Mouse (Mus musculus): Measurements from ENCODE around the gene Cfap36. TPM values are rescaled to one million over a fixed set of nuclear protein-coding genes. Genes with fewer than 3 reads are reported as not detected.

Cfap36 gene
- polyA plus RNA-seq, 1 experiment from 2014 or later: 49.3 TPM

GRCm38 (mm10) chr11:29237364-29237763, 9.8 kb downstream of the Cfap36 start:
- Histone ChIP-seq H3K4me3 (ENCODE audit: low read depth, low read length) (no peak overlapping the region), H3K4me1 (ENCODE audit: insufficient read depth, low read depth, low read length) (no peaks in the 10 kb centered on the region), H3K27ac (ENCODE audit: low read length) (no peak overlapping the region), H3K9me3 (ENCODE audit: low read length) (no peaks in the 10 kb centered on the region), H3K4me2 (replicated peaks; ENCODE audit: low read depth, low read length) (no peak overlapping the region), H3K27me3 (replicated peaks; ENCODE audit: insufficient read depth, low read length) (no peaks in the 10 kb centered on the region), H3K36me3 (ENCODE audit: insufficient read depth, low read length) (no peaks in the 10 kb centered on the region), H3K9ac (replicated peaks; ENCODE audit: low read depth) (no peak overlapping the region)
- no peak for ATAC-seq
- DNase-seq (ENCODE audit: low spot score): no peak
- TF ChIP-seq EP300 (IDR thresholded peaks at IDR 0.05) (no peak), CTCF (IDR thresholded peaks at IDR 0.05) (no peak)

DNA sequence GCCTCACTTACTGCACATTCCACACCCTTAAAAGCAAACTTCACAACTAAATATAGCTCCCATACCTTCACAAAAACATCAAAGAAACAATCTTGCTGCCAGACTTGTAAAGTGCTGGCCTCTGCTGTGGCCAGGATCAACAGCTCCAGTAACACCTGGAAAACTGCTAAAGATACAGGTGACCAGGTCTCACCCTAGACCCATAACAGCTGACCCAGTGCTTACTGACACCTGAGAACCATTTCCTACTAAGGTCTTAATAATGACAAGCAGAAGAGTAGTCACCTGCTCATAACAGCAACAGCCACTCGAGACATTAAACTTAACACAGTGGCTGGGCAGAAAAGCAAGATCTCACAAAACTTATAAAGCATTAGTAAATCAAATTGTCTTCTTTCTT, 13.6 kb downstream of the Cfap36 start:
- Histone ChIP-seq H3K9ac (replicated peaks; ENCODE audit: low read depth) (no peak overlapping the region), H3K9me3 (ENCODE audit: low read length) (no peaks in the 10 kb centered on the region), H3K4me3 (ENCODE audit: low read depth, low read length) (no peak overlapping the region), H3K27ac (ENCODE audit: low read length) (no peak overlapping the region), H3K27me3 (replicated peaks; ENCODE audit: insufficient read depth, low read length) (no peaks in the 10 kb centered on the region), H3K36me3 (ENCODE audit: insufficient read depth, low read length) (peaks cover 7% of the 10 kb centered on the region; the same call in 1 of the 2 replicates), H3K4me1 (ENCODE audit: insufficient read depth, low read depth, low read length) (no peaks in the 10 kb centered on the region), H3K4me2 (replicated peaks; ENCODE audit: low read depth, low read length) (no peak overlapping the region)
- TF ChIP-seq CTCF (IDR thresholded peaks at IDR 0.05) (no peak), EP300 (IDR thresholded peaks at IDR 0.05) (no peak)
- ATAC-seq (no peak), DNase-seq (ENCODE audit: low spot score) (no peak)
- 76% methylated on average over 1 of the region's 1 CpGs for WGBS

DNA sequence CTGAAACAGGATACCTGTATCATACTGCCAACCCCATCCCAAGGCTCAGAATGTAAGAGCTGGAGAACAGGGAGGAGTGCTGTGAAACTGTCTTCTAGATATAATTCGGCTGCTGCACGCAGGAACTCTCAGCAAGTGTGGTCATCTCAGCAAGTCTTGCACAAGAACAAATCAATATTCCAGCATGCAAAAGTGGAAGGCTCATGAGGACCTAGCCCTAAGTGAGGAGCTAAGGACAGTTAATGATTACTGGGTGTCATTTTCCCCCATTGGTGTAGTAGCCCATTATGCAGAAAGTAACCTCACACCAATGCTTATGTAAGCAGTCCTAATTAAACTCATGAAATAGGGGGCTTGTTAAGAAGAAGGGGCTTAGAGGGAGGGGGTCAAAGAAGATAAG, 18.3 kb downstream of the Cfap36 start:
- H3K27me3 ChIP-seq (replicated peaks; ENCODE audit: insufficient read depth, low read length): no peaks in the 10 kb centered on the region
- TF ChIP-seq CTCF (IDR thresholded peaks at IDR 0.05) (no peak), EP300 (IDR thresholded peaks at IDR 0.05) (no peak)
- H3K4me3 ChIP-seq (ENCODE audit: low read depth, low read length): no peak overlapping the region
- 97% methylated on average over 2 of the region's 2 CpGs for WGBS
- ATAC-seq: no peak
- H3K4me1 ChIP-seq (ENCODE audit: insufficient read depth, low read depth, low read length): no peaks in the 10 kb centered on the region
- H3K9me3 ChIP-seq (ENCODE audit: low read length): no peaks in the 10 kb centered on the region
- no peak overlapping the region for H3K9ac ChIP-seq (replicated peaks; ENCODE audit: low read depth)
- no peak overlapping the region for H3K27ac ChIP-seq (ENCODE audit: low read length)
- H3K4me2 ChIP-seq (replicated peaks; ENCODE audit: low read depth, low read length): no peak overlapping the region
- no peak for DNase-seq (ENCODE audit: low spot score)
- H3K36me3 ChIP-seq (ENCODE audit: insufficient read depth, low read length): peaks cover 13% of the 10 kb centered on the region

DNA sequence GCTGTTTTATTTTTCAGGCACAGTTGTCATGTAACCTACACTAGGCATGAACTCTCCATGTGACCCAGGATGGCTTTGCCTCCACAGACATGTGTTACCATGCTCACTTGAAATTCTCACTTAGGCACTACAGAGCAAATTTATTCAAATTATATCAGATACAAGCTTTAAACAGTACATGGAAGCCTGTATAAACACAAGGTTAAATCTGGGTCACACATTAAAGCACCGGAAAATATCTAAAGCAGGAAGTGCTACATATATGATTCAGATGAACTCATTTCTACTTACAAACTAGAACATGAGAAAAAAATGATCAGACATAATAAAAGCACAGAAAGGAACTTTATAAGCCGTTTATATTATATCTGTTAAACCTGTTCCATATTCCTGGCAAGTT, 22.5 kb downstream of the Cfap36 start:
- Histone ChIP-seq H3K4me3 (ENCODE audit: low read depth, low read length) (no peak overlapping the region), H3K4me1 (ENCODE audit: insufficient read depth, low read depth, low read length) (no peaks in the 10 kb centered on the region), H3K27ac (ENCODE audit: low read length) (no peak overlapping the region), H3K27me3 (replicated peaks; ENCODE audit: insufficient read depth, low read length) (no peaks in the 10 kb centered on the region), H3K36me3 (ENCODE audit: insufficient read depth, low read length) (peaks cover 23% of the 10 kb centered on the region), H3K9me3 (ENCODE audit: low read length) (no peaks in the 10 kb centered on the region), H3K4me2 (replicated peaks; ENCODE audit: low read depth, low read length) (no peak overlapping the region), H3K9ac (replicated peaks; ENCODE audit: low read depth) (no peak overlapping the region)
- TF ChIP-seq CTCF (IDR thresholded peaks at IDR 0.05) (no peak), EP300 (IDR thresholded peaks at IDR 0.05) (no peak)
- ATAC-seq: no peak
- 77% methylated on average over 2 of the region's 2 CpGs for WGBS
- DNase-seq (ENCODE audit: low spot score): no peak

- no peak overlapping the region for H3K4me3 ChIP-seq (ENCODE audit: low read depth, low read length)
- H3K36me3 ChIP-seq (ENCODE audit: insufficient read depth, low read length): peaks cover 22% of the 10 kb centered on the region
- H3K27me3 ChIP-seq (replicated peaks; ENCODE audit: insufficient read depth, low read length): no peaks in the 10 kb centered on the region
- no peak overlapping the region for H3K27ac ChIP-seq (ENCODE audit: low read length)
- H3K4me1 ChIP-seq (ENCODE audit: insufficient read depth, low read depth, low read length): no peaks in the 10 kb centered on the region
- no peak overlapping the region for H3K9ac ChIP-seq (replicated peaks; ENCODE audit: low read depth)
- no peak overlapping the region for H3K4me2 ChIP-seq (replicated peaks; ENCODE audit: low read depth, low read length)
- DNase-seq (ENCODE audit: low spot score) (no peak), ATAC-seq (no peak)
- H3K9me3 ChIP-seq (ENCODE audit: low read length): no peaks in the 10 kb centered on the region
- no peak for TF ChIP-seq CTCF (IDR thresholded peaks at IDR 0.05)
- no peak for TF ChIP-seq EP300 (IDR thresholded peaks at IDR 0.05)
- 70% methylated on average over 5 of the region's 5 CpGs for WGBS
Measured at GRCm38 (mm10) chr11:29222310-29222709, 24.9 kb downstream of the Cfap36 start.

DNA sequence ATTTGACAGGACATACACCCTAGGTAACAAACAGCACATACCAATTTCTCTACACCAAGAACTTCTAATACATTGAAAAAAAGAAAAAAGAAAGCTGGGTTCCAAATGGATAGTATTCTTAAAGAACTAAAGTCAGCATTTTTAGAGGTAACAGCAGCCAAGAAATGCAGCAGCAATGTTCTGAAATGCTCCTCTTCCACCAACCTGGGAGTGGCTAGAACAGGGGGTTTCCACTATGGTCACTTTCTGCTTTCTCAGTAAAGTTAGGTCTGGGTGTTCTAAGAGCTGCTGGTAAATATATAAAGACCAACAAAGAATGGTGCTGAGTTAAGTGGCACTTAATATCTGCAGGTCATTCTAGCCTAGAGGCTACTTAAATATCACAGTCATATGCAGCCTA, 28.2 kb downstream of the Cfap36 start:
- ATAC-seq (no peak), DNase-seq (ENCODE audit: low spot score) (no peak)
- Histone ChIP-seq H3K4me3 (ENCODE audit: low read depth, low read length) (no peak overlapping the region), H3K27me3 (replicated peaks; ENCODE audit: insufficient read depth, low read length) (no peaks in the 10 kb centered on the region), H3K4me1 (ENCODE audit: insufficient read depth, low read depth, low read length) (no peaks in the 10 kb centered on the region), H3K9ac (replicated peaks; ENCODE audit: low read depth) (no peak overlapping the region), H3K4me2 (replicated peaks; ENCODE audit: low read depth, low read length) (no peak overlapping the region), H3K27ac (ENCODE audit: low read length) (no peak overlapping the region), H3K9me3 (ENCODE audit: low read length) (no peaks in the 10 kb centered on the region), H3K36me3 (ENCODE audit: insufficient read depth, low read length) (peaks cover 21% of the 10 kb centered on the region; the same call in 1 of the 2 replicates)
- no peak for TF ChIP-seq EP300 (IDR thresholded peaks at IDR 0.05)
- TF ChIP-seq CTCF (IDR thresholded peaks at IDR 0.05): no peak

GRCm38 (mm10) chr11:29216196-29216595, 31.0 kb downstream of the Cfap36 start:
- 82% methylated on average over 2 of the region's 2 CpGs for WGBS
- no peak for DNase-seq (ENCODE audit: low spot score)
- H3K4me2 ChIP-seq (replicated peaks; ENCODE audit: low read depth, low read length): no peak overlapping the region
- H3K4me1 ChIP-seq (ENCODE audit: insufficient read depth, low read depth, low read length): no peaks in the 10 kb centered on the region
- TF ChIP-seq CTCF (IDR thresholded peaks at IDR 0.05): no peak
- TF ChIP-seq EP300 (IDR thresholded peaks at IDR 0.05): no peak
- no peak overlapping the region for H3K27ac ChIP-seq (ENCODE audit: low read length)
- H3K9me3 ChIP-seq (ENCODE audit: low read length): no peaks in the 10 kb centered on the region
- H3K27me3 ChIP-seq (replicated peaks; ENCODE audit: insufficient read depth, low read length): no peaks in the 10 kb centered on the region
- no peak overlapping the region for H3K9ac ChIP-seq (replicated peaks; ENCODE audit: low read depth)
- no peak for ATAC-seq
- H3K4me3 ChIP-seq (ENCODE audit: low read depth, low read length): no peak overlapping the region
- H3K36me3 ChIP-seq (ENCODE audit: insufficient read depth, low read length): peaks cover 30% of the 10 kb centered on the region
